Comparison of ENCODE assay signal across 38 mouse cellular contexts in genomic region chr2:181648926-181649325, GRCm38 (mm10). TPM values are rescaled to one million over a fixed set of nuclear protein-coding genes. Genes with fewer than 3 reads are reported as not detected.
DNase-seq lines count a peak whose midpoint lies in the region; ATAC-seq and TF ChIP-seq lines count a peak whose summit lies in the region.
"Had no signal": no experiment of that assay in that cellular context is flagged by ENCODE, and none has a peak within 500 bp of the region (broad histone marks: within the 10 kb centered on the region; RNA-seq: fewer than 3 reads in every experiment).

No protein-coding gene starts in this region.

- H3K27me3 ChIP-seq in hindbrain, postnatal 0 days (ENCODE audit: insufficient read depth, low read length), result no peaks in the 10 kb centered on the region
- H3K27me3 ChIP-seq in hindbrain, embryonic 16.5 days (replicated peaks; ENCODE audit: control insufficient read depth, insufficient read depth, low read length), result no peaks in the 10 kb centered on the region
- no peaks in the 10 kb centered on the region for H3K27me3 ChIP-seq in midbrain, postnatal 0 days (ENCODE audit: insufficient read depth, low read length)
- H3K27me3 ChIP-seq in midbrain, embryonic 13.5 days, result no peaks in the 10 kb centered on the region
- H3K27me3 ChIP-seq: embryonic facial prominence, embryonic 15.5 days; forebrain, embryonic 12.5 days; limb, embryonic 12.5 days; liver, embryonic 15.5 days; neural tube, embryonic 13.5 days; Patski had no signal

- H3K4me1 ChIP-seq in hindbrain, postnatal 0 days (ENCODE audit: insufficient read depth, low read length), result no peaks in the 10 kb centered on the region
- H3K4me1 ChIP-seq in hindbrain, embryonic 16.5 days (ENCODE audit: control insufficient read depth, insufficient read depth, low read depth, low read length), result no peaks in the 10 kb centered on the region
- no peaks in the 10 kb centered on the region for H3K4me1 ChIP-seq in midbrain, postnatal 0 days (ENCODE audit: insufficient read depth, low read length)
- no peaks in the 10 kb centered on the region for H3K4me1 ChIP-seq in midbrain, embryonic 13.5 days (replicated peaks)
- H3K4me1 ChIP-seq: embryonic facial prominence, embryonic 10.5 days; forebrain, embryonic 12.5 days; hindbrain, embryonic 10.5 days; liver, embryonic 15.5 days; neural tube, embryonic 13.5 days had no signal

- ATAC-seq in hindbrain, postnatal 0 days, result peak; percentile 45; the same call in 1 of the 2 replicates
- no peak for ATAC-seq in hindbrain, embryonic 16.5 days
- no peak for ATAC-seq in midbrain, postnatal 0 days (ENCODE audit: low FRiP score)
- ATAC-seq in midbrain, embryonic 13.5 days, result no peak
- ATAC-seq: forebrain, postnatal 0 days; intestine, postnatal 0 days; Patski had no signal

- no peak overlapping the region for H3K4me3 ChIP-seq in hindbrain, postnatal 0 days (ENCODE audit: low read length)
- no peak overlapping the region for H3K4me3 ChIP-seq in hindbrain, embryonic 16.5 days (ENCODE audit: low read length)
- H3K4me3 ChIP-seq in midbrain, postnatal 0 days (ENCODE audit: low read depth, low read length), result no peak overlapping the region
- H3K4me3 ChIP-seq in midbrain, embryonic 13.5 days (replicated peaks), result no peak overlapping the region
- H3K4me3 ChIP-seq: embryonic facial prominence, embryonic 10.5 days; embryonic facial prominence, embryonic 15.5 days; forebrain, embryonic 12.5 days; hindbrain, embryonic 10.5 days; limb, embryonic 12.5 days; liver, embryonic 15.5 days; neural tube, embryonic 13.5 days had no signal

- H3K9me3 ChIP-seq in hindbrain, postnatal 0 days (ENCODE audit: low read length), result no peaks in the 10 kb centered on the region
- no peaks in the 10 kb centered on the region for H3K9me3 ChIP-seq in hindbrain, embryonic 16.5 days (ENCODE audit: control insufficient read depth, low read length)
- H3K9me3 ChIP-seq in midbrain, postnatal 0 days (ENCODE audit: low read length), result no peaks in the 10 kb centered on the region
- H3K9me3 ChIP-seq in midbrain, embryonic 13.5 days, result no peaks in the 10 kb centered on the region
- H3K9me3 ChIP-seq: embryonic facial prominence, embryonic 10.5 days; embryonic facial prominence, embryonic 15.5 days; forebrain, embryonic 12.5 days; G1E; hindbrain, embryonic 10.5 days; limb, embryonic 12.5 days; liver, embryonic 15.5 days; neural tube, embryonic 13.5 days had no signal

- peak; percentile 8 for DNase-seq in adrenal gland, postnatal 25 days
- no peak for DNase-seq in adrenal gland, adult 2 months
- DNase-seq in hindbrain, postnatal 0 days (ENCODE audit: low spot score), result peak; percentile 20
- DNase-seq in midbrain, postnatal 0 days (ENCODE audit: low spot score), result peak; percentile 22
- no peak for DNase-seq in lung, adult 18-20 months
- DNase-seq: cerebellum, adult 11 months; forebrain, postnatal 0 days; gastrocnemius, postnatal 14 days; heart, postnatal 14 days; kidney, adult 9 months; kidney, postnatal 10 days; lung, postnatal 36 days; right cerebral cortex, postnatal 14 days; thymus, postnatal 25 days had no signal

- WGBS in hindbrain, postnatal 0 days, result 66% methylated on average over 10 of the region's 10 CpGs
- WGBS in hindbrain, embryonic 16.5 days, result 87% methylated on average over 10 of the region's 10 CpGs
- WGBS in midbrain, postnatal 0 days, result 81% methylated on average over 10 of the region's 10 CpGs
- WGBS in midbrain, embryonic 13.5 days, result 93% methylated on average over 10 of the region's 10 CpGs

- H3K9ac ChIP-seq in hindbrain, postnatal 0 days (replicated peaks; ENCODE audit: low read length), result no peak overlapping the region
- H3K9ac ChIP-seq in hindbrain, embryonic 16.5 days (ENCODE audit: low read depth, low read length), result no peak overlapping the region
- H3K9ac ChIP-seq in midbrain, postnatal 0 days (replicated peaks; ENCODE audit: low read length, poor library complexity, severe bottlenecking), result no peak overlapping the region
- no peak overlapping the region for H3K9ac ChIP-seq in midbrain, embryonic 13.5 days (replicated peaks)
- H3K9ac ChIP-seq: embryonic facial prominence, embryonic 15.5 days; forebrain, embryonic 12.5 days; forebrain, postnatal 0 days; limb, embryonic 12.5 days; liver, embryonic 15.5 days; neural tube, embryonic 13.5 days had no signal

- H3K36me3 ChIP-seq in hindbrain, postnatal 0 days (ENCODE audit: insufficient read depth, low read length), result peaks cover 59% of the 10 kb centered on the region
- peaks cover 40% of the 10 kb centered on the region for H3K36me3 ChIP-seq in hindbrain, embryonic 16.5 days (ENCODE audit: control insufficient read depth, insufficient read depth, low read length)
- peaks cover 68% of the 10 kb centered on the region for H3K36me3 ChIP-seq in midbrain, postnatal 0 days (ENCODE audit: insufficient read depth, low read length)
- H3K36me3 ChIP-seq in midbrain, embryonic 13.5 days, result peaks cover 92% of the 10 kb centered on the region

- no peak overlapping the region; the same call in 1 of the 2 replicates for H3K27ac ChIP-seq in hindbrain, postnatal 0 days
- no peak overlapping the region for H3K27ac ChIP-seq in hindbrain, embryonic 16.5 days (ENCODE audit: low read depth, low read length)
- H3K27ac ChIP-seq in midbrain, postnatal 0 days (ENCODE audit: low read depth, low read length), result no peak overlapping the region
- H3K27ac ChIP-seq in midbrain, embryonic 13.5 days, result no peak overlapping the region
- H3K27ac ChIP-seq: embryonic facial prominence, embryonic 10.5 days; embryonic facial prominence, embryonic 15.5 days; forebrain, embryonic 12.5 days; hindbrain, embryonic 10.5 days; limb, embryonic 12.5 days; liver, embryonic 15.5 days; neural tube, embryonic 13.5 days had no signal

- TF ChIP-seq CTCF in hindbrain, postnatal 0 days (IDR thresholded peaks at IDR 0.05; ENCODE audit: low read depth), result no peak
- no peak for TF ChIP-seq CTCF in midbrain, postnatal 0 days (IDR thresholded peaks at IDR 0.05)

- no peak overlapping the region for H3K4me2 ChIP-seq in hindbrain, postnatal 0 days (ENCODE audit: low read depth, low read length)
- H3K4me2 ChIP-seq in hindbrain, embryonic 16.5 days (ENCODE audit: low read length), result no peak overlapping the region
- no peak overlapping the region for H3K4me2 ChIP-seq in midbrain, postnatal 0 days (ENCODE audit: low read depth, low read length, poor library complexity, severe bottlenecking)
- no peak overlapping the region for H3K4me2 ChIP-seq in midbrain, embryonic 13.5 days (replicated peaks)
- H3K4me2 ChIP-seq: embryonic facial prominence, embryonic 15.5 days; forebrain, embryonic 12.5 days; limb, embryonic 12.5 days; liver, embryonic 15.5 days; midbrain, embryonic 11.5 days; neural tube, embryonic 13.5 days had no signal

RNA-seq across cellular contexts. Expression of gene Gm29797, which starts 7.9 kb away (rescaled TPM):
- total RNA-seq in adrenal gland, postnatal 25 days (2021), result not detected in 2 replicates
- total RNA-seq in adrenal gland, adult 2 months (2021), result under 1 TPM in 1 of 2 experiments, not detected in 1; 0.55 TPM
- 0.47 TPM in 1 of 2 replicates, not detected in the other for polyA plus RNA-seq in adrenal gland, adult 2 months (2012; rRNA removed)
- total RNA-seq in hindbrain, postnatal 0 days (2014; rRNA removed), result not detected in 2 replicates
- not detected in 2 replicates for polyA plus RNA-seq in hindbrain, postnatal 0 days (2015; fragmentation: Nextera tagmentation; extraction: Ambion mirVana)
- polyA plus RNA-seq in hindbrain, embryonic 16.5 days (2015; fragmentation: Nextera tagmentation; extraction: Ambion mirVana), result not detected in 2 replicates
- total RNA-seq in midbrain, postnatal 0 days (2014; rRNA removed), result not detected in 2 replicates
- not detected in 2 replicates for polyA plus RNA-seq in midbrain, postnatal 0 days (2015; fragmentation: Nextera tagmentation; extraction: Ambion mirVana)
- not detected in 2 replicates for polyA plus RNA-seq in midbrain, embryonic 13.5 days (2015; fragmentation: Nextera tagmentation; extraction: Ambion mirVana)
- total RNA-seq: forebrain, postnatal 0 days; G1E; gastrocnemius, postnatal 14 days; granulocyte monocyte progenitor cell, adult 5-6 weeks; heart, postnatal 14 days; liver, adult 2 months; megakaryocyte, adult 5-6 weeks had no signal
- polyA plus RNA-seq: embryonic facial prominence, embryonic 10.5 days; forebrain, embryonic 12.5 days; forebrain, postnatal 0 days; heart, embryonic 14.5 days; hindbrain, embryonic 10.5 days; liver, adult 2 months; liver, embryonic 15.5 days; midbrain, embryonic 11.5 days; neural tube, embryonic 13.5 days; stomach, embryonic 14.5 days; testis, adult 2 months had no signal

RNA-seq across cellular contexts. Expression of gene Sox18, which starts 22.5 kb away (rescaled TPM):
- total RNA-seq in adrenal gland, postnatal 25 days (2021), result 39.0 and 40.4 TPM in 2 replicates
- 10 to 100 TPM; 20.3 to 34.7 TPM for total RNA-seq in adrenal gland, adult 2 months (2021)
- 164 and 223 TPM in 2 replicates for polyA plus RNA-seq in adrenal gland, adult 2 months (2012; rRNA removed)
- total RNA-seq in hindbrain, postnatal 0 days (2014; rRNA removed), result 10.8 and 14.7 TPM in 2 replicates
- 10.6 and 11.6 TPM in 2 replicates for polyA plus RNA-seq in hindbrain, postnatal 0 days (2015; fragmentation: Nextera tagmentation; extraction: Ambion mirVana)
- polyA plus RNA-seq in hindbrain, embryonic 16.5 days (2015; fragmentation: Nextera tagmentation; extraction: Ambion mirVana), result 18.0 TPM in 2 replicates
- 8.3 and 15.4 TPM in 2 replicates for total RNA-seq in midbrain, postnatal 0 days (2014; rRNA removed)
- polyA plus RNA-seq in midbrain, postnatal 0 days (2015; fragmentation: Nextera tagmentation; extraction: Ambion mirVana), result 9.2 and 11.2 TPM in 2 replicates
- polyA plus RNA-seq in midbrain, embryonic 13.5 days (2015; fragmentation: Nextera tagmentation; extraction: Ambion mirVana), result 13.7 and 14.2 TPM in 2 replicates
- total RNA-seq: granulocyte monocyte progenitor cell, adult 5-6 weeks had no signal
- polyA plus RNA-seq: G1E had no signal

RNA-seq across cellular contexts. Expression of gene Tcea2, which starts 31.2 kb away (rescaled TPM):
- total RNA-seq in adrenal gland, postnatal 25 days (2021), result 11.6 and 14.7 TPM in 2 replicates
- 1 to 10 TPM; 6.6 to 7.8 TPM for total RNA-seq in adrenal gland, adult 2 months (2021)
- 10.1 and 10.6 TPM in 2 replicates for polyA plus RNA-seq in adrenal gland, adult 2 months (2012; rRNA removed)
- total RNA-seq in hindbrain, postnatal 0 days (2014; rRNA removed), result 37.2 and 50.2 TPM in 2 replicates
- 48.7 and 54.3 TPM in 2 replicates for polyA plus RNA-seq in hindbrain, postnatal 0 days (2015; fragmentation: Nextera tagmentation; extraction: Ambion mirVana)
- polyA plus RNA-seq in hindbrain, embryonic 16.5 days (2015; fragmentation: Nextera tagmentation; extraction: Ambion mirVana), result 47.7 and 50.0 TPM in 2 replicates
- total RNA-seq in midbrain, postnatal 0 days (2014; rRNA removed), result 50.8 and 54.4 TPM in 2 replicates
- 61.9 and 68.2 TPM in 2 replicates for polyA plus RNA-seq in midbrain, postnatal 0 days (2015; fragmentation: Nextera tagmentation; extraction: Ambion mirVana)
- 35.7 and 36.9 TPM in 2 replicates for polyA plus RNA-seq in midbrain, embryonic 13.5 days (2015; fragmentation: Nextera tagmentation; extraction: Ambion mirVana)

RNA-seq across cellular contexts. Expression of gene Rgs19, which starts 44.9 kb away (rescaled TPM):
- 20.3 and 31.7 TPM in 2 replicates for total RNA-seq in adrenal gland, postnatal 25 days (2021)
- total RNA-seq in adrenal gland, adult 2 months (2021), result 10 to 100 TPM; 21.4 to 31.1 TPM
- 61.2 and 67.3 TPM in 2 replicates for polyA plus RNA-seq in adrenal gland, adult 2 months (2012; rRNA removed)
- 57.9 and 94.0 TPM in 2 replicates for total RNA-seq in hindbrain, postnatal 0 days (2014; rRNA removed)
- polyA plus RNA-seq in hindbrain, postnatal 0 days (2015; fragmentation: Nextera tagmentation; extraction: Ambion mirVana), result 50.6 and 56.8 TPM in 2 replicates
- 68.9 and 71.9 TPM in 2 replicates for polyA plus RNA-seq in hindbrain, embryonic 16.5 days (2015; fragmentation: Nextera tagmentation; extraction: Ambion mirVana)
- 51.2 and 65.2 TPM in 2 replicates for total RNA-seq in midbrain, postnatal 0 days (2014; rRNA removed)
- polyA plus RNA-seq in midbrain, postnatal 0 days (2015; fragmentation: Nextera tagmentation; extraction: Ambion mirVana), result 63.6 and 69.4 TPM in 2 replicates
- polyA plus RNA-seq in midbrain, embryonic 13.5 days (2015; fragmentation: Nextera tagmentation; extraction: Ambion mirVana), result 38.9 and 40.4 TPM in 2 replicates

RNA-seq across cellular contexts. Expression of gene Lkaaear1, which starts 49.3 kb away (rescaled TPM):
- not detected in 2 replicates for total RNA-seq in adrenal gland, postnatal 25 days (2021)
- total RNA-seq in adrenal gland, adult 2 months (2021), result not detected
- polyA plus RNA-seq in adrenal gland, adult 2 months (2012; rRNA removed), result not detected in 2 replicates
- total RNA-seq in hindbrain, postnatal 0 days (2014; rRNA removed), result not detected in 2 replicates
- not detected in 2 replicates for polyA plus RNA-seq in hindbrain, postnatal 0 days (2015; fragmentation: Nextera tagmentation; extraction: Ambion mirVana)
- not detected in 2 replicates for polyA plus RNA-seq in hindbrain, embryonic 16.5 days (2015; fragmentation: Nextera tagmentation; extraction: Ambion mirVana)
- total RNA-seq in midbrain, postnatal 0 days (2014; rRNA removed), result not detected in 2 replicates
- polyA plus RNA-seq in midbrain, postnatal 0 days (2015; fragmentation: Nextera tagmentation; extraction: Ambion mirVana), result not detected in 2 replicates
- polyA plus RNA-seq in midbrain, embryonic 13.5 days (2015; fragmentation: Nextera tagmentation; extraction: Ambion mirVana), result not detected in 2 replicates
- total RNA-seq: adrenal gland, postnatal 4 days; forebrain, postnatal 0 days; G1E; gastrocnemius, postnatal 14 days; granulocyte monocyte progenitor cell, adult 5-6 weeks; heart, postnatal 14 days; left cerebral cortex, postnatal 10 days; liver, adult 2 months; megakaryocyte, adult 5-6 weeks had no signal
- polyA plus RNA-seq: embryonic facial prominence, embryonic 10.5 days; embryonic facial prominence, embryonic 15.5 days; forebrain, embryonic 12.5 days; forebrain, postnatal 0 days; G1E; heart, embryonic 14.5 days; hindbrain, embryonic 10.5 days; intestine, postnatal 0 days; large intestine, adult 2 months; limb, embryonic 12.5 days; liver, adult 2 months; liver, embryonic 15.5 days; lung, embryonic 16.5 days; midbrain, embryonic 11.5 days; neural tube, embryonic 13.5 days; Patski; small intestine, adult 2 months; stomach, embryonic 14.5 days had no signal

Comparison
In these comparisons a context has a peak if more than half of its experiments do, and no peak if none do; other contexts are left out.
1. DNase-seq: peak in adrenal gland, postnatal 25 days (single experiment), hindbrain, postnatal 0 days (single experiment) and midbrain, postnatal 0 days (single experiment); none in adrenal gland, adult 2 months (single experiment) and lung, adult 18-20 months (0 of 2).